Mouse (Mus musculus) cerebellum, adult 2 months (tissue): Measurements from ENCODE around the gene Phactr4.
"Not testable (repeated sequence)": the region's sequence is repeated elsewhere in the genome, so short reads cannot be mapped to it uniquely, and the experiment has no call there.

Source experiments
- CTCF ChIP-seq: fragments of 200-500 bp; IDR thresholded peaks from 2 replicates; pipeline ENCODE4 v1.5.1; 2011; ENCODE audit warnings: low read depth, mild to moderate bottlenecking, control low read depth, low read length, moderate library complexity, borderline replicate concordance; ENCODE audit not compliant: insufficient read depth
- POLR2A ChIP-seq: fragments of 200-500 bp; IDR thresholded peaks from 2 replicates; pipeline ENCODE4 v1.6.1; 2011; ENCODE audit warnings: low read length, control low read depth, borderline replicate concordance; ENCODE audit not compliant: insufficient read depth

- not testable (repeated sequence) for TF ChIP-seq CTCF, POLR2A
These were observed 9.0 kb downstream of the Phactr4 start for GRCm38 (mm10) chr4:132413257-132413656.
